Mouse (Mus musculus): ENCODE results near the gene Nfatc2. TPM values are rescaled to one million over a fixed set of nuclear protein-coding genes. Genes with fewer than 3 reads are reported as not detected.
A peak's percentile ranks its signal among the peaks of the same experiment; 100 is the strongest.

Gene Nfatc2
- polyA plus RNA-seq, 1 experiment from 2014 or later, result 13.2 TPM

GRCm38 (mm10) chr2:168633301-168633816 is 31.9 kb upstream of the Nfatc2 start:
- no peaks in the 10 kb centered on the region for H3K9me3 ChIP-seq (ENCODE audit: control insufficient read depth, low read length)
- H3K27me3 ChIP-seq (ENCODE audit: control insufficient read depth, insufficient read depth, low read length), result peaks cover 49% of the 10 kb centered on the region
- H3K36me3 ChIP-seq (ENCODE audit: control insufficient read depth, insufficient read depth, low read length), result peaks cover 7% of the 10 kb centered on the region; the same call in 1 of the 2 replicates
- peak overlapping the region; percentile 27; the same call in 1 of the 2 replicates for H3K9ac ChIP-seq (ENCODE audit: low read length)
- peak; percentile 70 for ATAC-seq (ENCODE audit: insufficient number of reproducible peaks, insufficient read depth, low FRiP score, low read depth)
- peak overlapping the region; percentile 43 for H3K4me2 ChIP-seq (ENCODE audit: low read length)
- H3K4me1 ChIP-seq (ENCODE audit: control insufficient read depth in 2 of 2, insufficient read depth in 2 of 2, low read length in 2 of 2), result peaks cover 25 to 30% of the 10 kb centered on the region in 2 experiments
- H3K27ac ChIP-seq (replicated peaks in 1 of 2; ENCODE audit: control insufficient read depth in 1 of 2, insufficient read depth in 1 of 2, low read depth in 2 of 2, low read length in 2 of 2), result peak overlapping the region; percentile 18 to 64; a peak in 3 of 4 replicates
- 2% methylated on average over 14 of the region's 14 CpGs for WGBS
- no peak overlapping the region for H3K4me3 ChIP-seq (ENCODE audit: control insufficient read depth in 1 of 2, insufficient read depth in 1 of 2, low read depth in 1 of 2, low read length in 2 of 2)

- WGBS, result 52% methylated on average over 6 of the region's 6 CpGs
- peaks cover 25 to 31% of the 10 kb centered on the region in 2 experiments for H3K4me1 ChIP-seq (ENCODE audit: control insufficient read depth in 2 of 2, insufficient read depth in 2 of 2, low read length in 2 of 2)
- no peak overlapping the region for H3K9ac ChIP-seq (ENCODE audit: low read length)
- peaks cover 45% of the 10 kb centered on the region for H3K27me3 ChIP-seq (ENCODE audit: control insufficient read depth, insufficient read depth, low read length)
- no peaks in the 10 kb centered on the region for H3K9me3 ChIP-seq (ENCODE audit: control insufficient read depth, low read length)
- 0 out of 2 replicates have a peak overlapping the region, but pooled peaks have one; percentile 43 for H3K4me2 ChIP-seq (ENCODE audit: low read length)
- no peak overlapping the region for H3K27ac ChIP-seq (replicated peaks in 1 of 2; ENCODE audit: control insufficient read depth in 1 of 2, insufficient read depth in 1 of 2, low read depth in 2 of 2, low read length in 2 of 2)
- no peak overlapping the region for H3K4me3 ChIP-seq (ENCODE audit: control insufficient read depth in 1 of 2, insufficient read depth in 1 of 2, low read depth in 1 of 2, low read length in 2 of 2)
- no peak for ATAC-seq (ENCODE audit: insufficient number of reproducible peaks, insufficient read depth, low FRiP score, low read depth)
- H3K36me3 ChIP-seq (ENCODE audit: control insufficient read depth, insufficient read depth, low read length), result peaks cover 3% of the 10 kb centered on the region; the same call in 1 of the 2 replicates
These were observed 31.1 kb upstream of the Nfatc2 start for GRCm38 (mm10) chr2:168632543-168632942.

GRCm38 (mm10) chr2:168628787-168629186 is 27.3 kb upstream of the Nfatc2 start:
- Histone ChIP-seq H3K27ac (replicated peaks in 1 of 2; ENCODE audit: control insufficient read depth in 1 of 2, insufficient read depth in 1 of 2, low read depth in 2 of 2, low read length in 2 of 2) (no peak overlapping the region), H3K9me3 (ENCODE audit: control insufficient read depth, low read length) (peaks cover 7% of the 10 kb centered on the region), H3K27me3 (ENCODE audit: control insufficient read depth, insufficient read depth, low read length) (peaks cover 19% of the 10 kb centered on the region), H3K4me1 (ENCODE audit: control insufficient read depth in 2 of 2, insufficient read depth in 2 of 2, low read length in 2 of 2) (peaks cover 14 to 18% of the 10 kb centered on the region in 2 experiments), H3K4me3 (ENCODE audit: control insufficient read depth in 1 of 2, insufficient read depth in 1 of 2, low read depth in 1 of 2, low read length in 2 of 2) (no peak overlapping the region), H3K36me3 (ENCODE audit: control insufficient read depth, insufficient read depth, low read length) (no peaks in the 10 kb centered on the region), H3K9ac (ENCODE audit: low read length) (no peak overlapping the region), H3K4me2 (ENCODE audit: low read length) (no peak overlapping the region)
- no peak for ATAC-seq (ENCODE audit: insufficient number of reproducible peaks, insufficient read depth, low FRiP score, low read depth)
- 30% methylated on average over 8 of the region's 8 CpGs for WGBS

- no peak overlapping the region for H3K27ac ChIP-seq (replicated peaks in 1 of 2; ENCODE audit: control insufficient read depth in 1 of 2, insufficient read depth in 1 of 2, low read depth in 2 of 2, low read length in 2 of 2)
- H3K9me3 ChIP-seq (ENCODE audit: control insufficient read depth, low read length), result peaks cover 8% of the 10 kb centered on the region
- WGBS, result 65% methylated on average over 20 of the region's 20 CpGs
- no peak overlapping the region for H3K4me2 ChIP-seq (ENCODE audit: low read length)
- no peak overlapping the region for H3K4me3 ChIP-seq (ENCODE audit: control insufficient read depth in 1 of 2, insufficient read depth in 1 of 2, low read depth in 1 of 2, low read length in 2 of 2)
- peaks cover 19% of the 10 kb centered on the region for H3K27me3 ChIP-seq (ENCODE audit: control insufficient read depth, insufficient read depth, low read length)
- ATAC-seq (ENCODE audit: insufficient number of reproducible peaks, insufficient read depth, low FRiP score, low read depth), result no peak
- peaks cover 8 to 11% of the 10 kb centered on the region in 2 experiments for H3K4me1 ChIP-seq (ENCODE audit: control insufficient read depth in 2 of 2, insufficient read depth in 2 of 2, low read length in 2 of 2)
- H3K9ac ChIP-seq (ENCODE audit: low read length), result 0 out of 2 replicates have a peak overlapping the region, but pooled peaks have one; percentile 11
- no peaks in the 10 kb centered on the region for H3K36me3 ChIP-seq (ENCODE audit: control insufficient read depth, insufficient read depth, low read length)
These were observed 26.6 kb upstream of the Nfatc2 start for GRCm38 (mm10) chr2:168627829-168628770.

- Histone ChIP-seq H3K9ac (ENCODE audit: low read length) (no peak overlapping the region), H3K4me3 (ENCODE audit: control insufficient read depth in 1 of 2, insufficient read depth in 1 of 2, low read depth in 1 of 2, low read length in 2 of 2) (no peak overlapping the region), H3K4me1 (ENCODE audit: control insufficient read depth in 2 of 2, insufficient read depth in 2 of 2, low read length in 2 of 2) (peaks cover 3 to 11% of the 10 kb centered on the region in 2 experiments; a peak in 3 of 4 replicates), H3K27ac (replicated peaks in 1 of 2; ENCODE audit: control insufficient read depth in 1 of 2, insufficient read depth in 1 of 2, low read depth in 2 of 2, low read length in 2 of 2) (no peak overlapping the region), H3K27me3 (ENCODE audit: control insufficient read depth, insufficient read depth, low read length) (peaks cover 19% of the 10 kb centered on the region), H3K36me3 (ENCODE audit: control insufficient read depth, insufficient read depth, low read length) (no peaks in the 10 kb centered on the region), H3K9me3 (ENCODE audit: control insufficient read depth, low read length) (peaks cover 8% of the 10 kb centered on the region), H3K4me2 (ENCODE audit: low read length) (no peak overlapping the region)
- ATAC-seq (ENCODE audit: insufficient number of reproducible peaks, insufficient read depth, low FRiP score, low read depth), result no peak
- WGBS, result 88% methylated on average over 9 of the region's 9 CpGs
These were observed 24.9 kb upstream of the Nfatc2 start for GRCm38 (mm10) chr2:168626385-168626784.

- Histone ChIP-seq H3K27ac (replicated peaks in 1 of 2; ENCODE audit: control insufficient read depth in 1 of 2, insufficient read depth in 1 of 2, low read depth in 2 of 2, low read length in 2 of 2) (no peak overlapping the region), H3K4me2 (ENCODE audit: low read length) (no peak overlapping the region), H3K4me3 (ENCODE audit: control insufficient read depth in 1 of 2, insufficient read depth in 1 of 2, low read depth in 1 of 2, low read length in 2 of 2) (no peak overlapping the region), H3K36me3 (ENCODE audit: control insufficient read depth, insufficient read depth, low read length) (no peaks in the 10 kb centered on the region), H3K9ac (ENCODE audit: low read length) (no peak overlapping the region), H3K4me1 (ENCODE audit: control insufficient read depth in 2 of 2, insufficient read depth in 2 of 2, low read length in 2 of 2) (peaks cover 9 to 18% of the 10 kb centered on the region in 2 experiments), H3K9me3 (ENCODE audit: control insufficient read depth, low read length) (peaks cover 8% of the 10 kb centered on the region), H3K27me3 (ENCODE audit: control insufficient read depth, insufficient read depth, low read length) (peaks cover 11% of the 10 kb centered on the region)
- 74% methylated on average over 4 of the region's 4 CpGs for WGBS
- ATAC-seq (ENCODE audit: insufficient number of reproducible peaks, insufficient read depth, low FRiP score, low read depth), result no peak
These were observed 23.6 kb upstream of the Nfatc2 start for GRCm38 (mm10) chr2:168625091-168625490.

- Histone ChIP-seq H3K27me3 (ENCODE audit: control insufficient read depth, insufficient read depth, low read length) (no peaks in the 10 kb centered on the region; the same call in 1 of the 2 replicates), H3K4me1 (ENCODE audit: control insufficient read depth in 2 of 2, insufficient read depth in 2 of 2, low read length in 2 of 2) (peaks cover 7 to 18% of the 10 kb centered on the region in 2 experiments), H3K4me2 (ENCODE audit: low read length) (no peak overlapping the region), H3K27ac (replicated peaks in 1 of 2; ENCODE audit: control insufficient read depth in 1 of 2, insufficient read depth in 1 of 2, low read depth in 2 of 2, low read length in 2 of 2) (0 out of 4 replicates have a peak overlapping the region, but pooled peaks of 1 of the 2 experiments have one; percentile 25), H3K36me3 (ENCODE audit: control insufficient read depth, insufficient read depth, low read length) (no peaks in the 10 kb centered on the region), H3K9ac (ENCODE audit: low read length) (no peak overlapping the region), H3K4me3 (ENCODE audit: control insufficient read depth in 1 of 2, insufficient read depth in 1 of 2, low read depth in 1 of 2, low read length in 2 of 2) (no peak overlapping the region), H3K9me3 (ENCODE audit: control insufficient read depth, low read length) (peaks cover 8% of the 10 kb centered on the region)
- peak; percentile 42; the same call in 1 of the 2 replicates for ATAC-seq (ENCODE audit: insufficient number of reproducible peaks, insufficient read depth, low FRiP score, low read depth)
- 38% methylated on average over 11 of the region's 11 CpGs for WGBS
These were observed 19.8 kb upstream of the Nfatc2 start for GRCm38 (mm10) chr2:168621111-168621802.

Data from heart, embryonic 14.5 days (tissue).